Mouse (Mus musculus) spleen, adult 2 months (tissue): Measurements from ENCODE around the gene Gast. TPM values are rescaled to one million over a fixed set of nuclear protein-coding genes. Genes with fewer than 3 reads are reported as not detected.
"Not testable (repeated sequence)": the region's sequence is repeated elsewhere in the genome, so short reads cannot be mapped to it uniquely, and the experiment has no call there.

Source experiments
- DNase-seq, 2 experiments: peaks; one replicate each; pipeline versions ENCODE4 v3.0.0 to v3.0.0-alpha.2; 2012 to 2021; ENCODE audit warnings: low spot score in 2 of 2, low read depth in 1 of 2
- H3K27ac ChIP-seq: fragments of 200-500 bp; 2 replicates; pipeline ENCODE4 v1.5.1; 2012; ENCODE audit warnings: low read length, inconsistent platforms; ENCODE audit not compliant: insufficient read depth
- H3K27me3 ChIP-seq: fragments of 200-500 bp; 2 replicates; pipeline ENCODE4 v1.6.1; 2012; ENCODE audit warnings: mild to moderate bottlenecking, moderate library complexity, low read length, inconsistent platforms; ENCODE audit not compliant: control insufficient read depth, insufficient read depth
- H3K36me3 ChIP-seq: fragments of 200-500 bp; 2 replicates; pipeline ENCODE4 v1.6.1; 2012; ENCODE audit warnings: mild to moderate bottlenecking, low read length, inconsistent platforms; ENCODE audit not compliant: control insufficient read depth, insufficient read depth
- H3K4me1 ChIP-seq: fragments of 200-500 bp; 2 replicates; pipeline ENCODE4 v1.6.1; 2011; ENCODE audit warnings: inconsistent platforms; ENCODE audit not compliant: control insufficient read depth, insufficient read depth, insufficient read length
- H3K4me3 ChIP-seq: fragments of 200-500 bp; 2 replicates; pipeline ENCODE4 v1.5.1; 2011; ENCODE audit warnings: mild to moderate bottlenecking, inconsistent platforms; ENCODE audit not compliant: insufficient read depth, insufficient read length; ENCODE audit errors: extremely low read depth
- CTCF ChIP-seq: fragments of 200-500 bp; IDR thresholded peaks from 2 replicates; pipeline ENCODE4 v1.5.1; 2011; ENCODE audit warnings: mild to moderate bottlenecking, inconsistent platforms; ENCODE audit not compliant: insufficient read depth, insufficient read length, insufficient replicate concordance; ENCODE audit errors: extremely low read depth
- POLR2A ChIP-seq: fragments of 200-500 bp; IDR thresholded peaks from 2 replicates; pipeline ENCODE4 v1.6.1; 2011; ENCODE audit warnings: low read depth, low read length, inconsistent platforms
- WGBS: fragments of 180-500 bp; shearing (Covaris S2); methylation state at CpG from one replicate; pipeline ENCODE4 v1.1.7; 2018; 5-methylcytosine and 5-hydroxymethylcytosine counted together
- polyA plus RNA-seq: library from polyadenylated mRNA; depleted of rRNA; stranded (reverse); fragments of >200 nt; gene quantifications from 2 replicates; pipeline ENCODE4 v1.2.3, GENCODE M21; 2012

The Gast gene
- polyA plus RNA-seq, 1 experiment = not detected

DNA sequence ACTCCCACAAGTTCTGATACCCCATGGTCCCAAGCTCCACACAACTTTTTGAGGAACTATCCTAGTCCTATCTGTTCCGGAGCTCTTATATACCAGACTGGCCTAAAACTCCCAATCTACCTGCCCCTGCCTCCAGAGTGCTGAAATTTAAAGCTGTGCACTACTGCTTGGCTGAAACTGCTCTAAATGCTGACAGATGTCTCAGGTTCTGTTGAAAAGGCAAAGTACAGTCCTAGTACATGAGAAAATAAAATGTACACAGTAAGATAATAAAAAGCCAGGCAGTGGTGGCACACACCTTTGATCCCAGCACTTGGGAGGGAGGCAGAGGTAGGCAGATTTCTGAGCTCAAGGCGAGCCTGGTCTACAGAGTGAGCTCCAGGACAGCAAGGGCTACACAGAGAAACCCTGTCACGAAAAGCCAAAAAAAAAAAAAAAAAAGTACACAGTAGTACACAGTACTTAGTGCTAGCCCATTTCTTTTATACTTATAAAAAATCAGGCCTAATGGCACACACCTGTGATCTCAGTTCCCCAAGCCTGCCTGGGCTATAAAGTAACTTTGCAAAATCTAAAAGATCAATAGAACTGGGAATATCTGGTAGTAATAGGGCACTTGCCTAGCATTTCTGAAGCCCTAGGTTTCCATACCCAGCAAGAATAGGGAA is 11.5 kb upstream of the Gast start:
- H3K4me1 ChIP-seq = no peaks in the 10 kb centered on the region
- H3K36me3 ChIP-seq = peaks cover 14% of the 10 kb centered on the region
- H3K27ac ChIP-seq = no peak overlapping the region
- H3K4me3 ChIP-seq = no peak overlapping the region
- no peaks in the 10 kb centered on the region for H3K27me3 ChIP-seq
- no peak for DNase-seq
- WGBS = 86% methylated on average over 3 of the region's 3 CpGs
- TF ChIP-seq POLR2A (no peak), CTCF (no peak)

DNA sequence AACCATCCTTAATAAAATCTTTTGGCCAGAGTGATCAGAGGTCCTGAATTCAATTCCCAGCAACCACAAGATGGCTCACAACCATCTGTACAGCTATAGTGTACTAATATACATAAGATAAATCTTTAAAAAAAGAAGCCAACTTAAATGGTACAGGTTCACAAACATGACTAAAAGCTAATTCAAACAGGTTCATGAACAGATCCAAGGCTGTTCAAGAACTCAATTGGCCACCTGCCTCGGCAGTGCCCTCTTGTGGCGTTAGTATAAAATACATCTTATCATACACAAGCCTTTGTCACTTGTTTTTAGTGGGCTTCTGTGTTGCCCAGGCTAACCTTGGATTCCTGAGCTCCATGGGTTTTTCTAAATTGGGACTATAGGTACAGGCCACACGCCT is 10.6 kb upstream of the Gast start:
- no peak overlapping the region for H3K27ac ChIP-seq
- H3K36me3 ChIP-seq = peaks cover 14% of the 10 kb centered on the region
- DNase-seq = peak; percentile 41 to 53
- no peaks in the 10 kb centered on the region for H3K4me1 ChIP-seq
- WGBS = 26% methylated on average over 3 of the region's 3 CpGs
- no peak overlapping the region for H3K4me3 ChIP-seq
- TF ChIP-seq CTCF (peak; percentile 55; the same call in 1 of the 2 replicates), POLR2A (no peak)
- H3K27me3 ChIP-seq = no peaks in the 10 kb centered on the region

GRCm38 (mm10) chr11:100325062-100325629 is 9.1 kb upstream of the Gast start:
- TF ChIP-seq CTCF (no peak), POLR2A (no peak)
- H3K4me1 ChIP-seq = no peaks in the 10 kb centered on the region
- peak overlapping the region; percentile 34; the same call in 1 of the 2 replicates for H3K27ac ChIP-seq
- H3K4me3 ChIP-seq = no peak overlapping the region
- WGBS = 82% methylated on average over 11 of the region's 11 CpGs
- DNase-seq = no peak
- peaks cover 14% of the 10 kb centered on the region for H3K36me3 ChIP-seq
- H3K27me3 ChIP-seq = no peaks in the 10 kb centered on the region

- H3K36me3 ChIP-seq = peaks cover 3% of the 10 kb centered on the region
- no peak overlapping the region for H3K4me3 ChIP-seq
- TF ChIP-seq CTCF (no peak), POLR2A (no peak)
- no peaks in the 10 kb centered on the region for H3K27me3 ChIP-seq
- H3K4me1 ChIP-seq = no peaks in the 10 kb centered on the region
- WGBS = 88% methylated on average over 11 of the region's 11 CpGs
- no peak for DNase-seq
- no peak overlapping the region for H3K27ac ChIP-seq
Measured at GRCm38 (mm10) chr11:100327316-100327715, 6.9 kb upstream of the Gast start.

- Histone ChIP-seq H3K27ac (no peak overlapping the region), H3K4me3 (no peak overlapping the region), H3K36me3 (no peaks in the 10 kb centered on the region), H3K4me1 (no peaks in the 10 kb centered on the region), H3K27me3 (no peaks in the 10 kb centered on the region)
- DNase-seq = no peak
- no peak for TF ChIP-seq POLR2A
- WGBS = 50% methylated on average over 6 of the region's 6 CpGs
Measured at GRCm38 (mm10) chr11:100327761-100328160, 6.4 kb upstream of the Gast start.

DNA sequence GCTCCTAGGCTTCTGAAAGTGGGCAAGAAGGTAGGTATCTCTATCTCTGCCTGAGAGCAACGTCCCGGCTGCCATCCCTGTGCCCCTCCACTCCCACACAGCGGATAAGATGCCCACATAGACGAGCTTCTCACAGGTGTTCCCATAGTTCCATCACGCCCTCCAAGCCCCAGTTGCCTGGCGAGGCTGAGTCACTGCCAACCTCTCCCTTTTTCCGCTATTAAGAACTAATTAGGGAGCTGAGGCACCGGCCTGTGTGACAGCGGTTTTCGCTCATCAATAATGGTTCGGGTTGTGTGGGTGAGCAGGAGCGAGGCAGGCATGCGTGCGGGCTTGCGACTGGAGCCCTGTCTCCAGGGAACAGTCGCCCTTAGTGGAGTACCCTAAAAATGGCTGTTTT is 4.0 kb upstream of the Gast start:
- 82% methylated on average over 16 of the region's 16 CpGs for WGBS
- H3K27ac ChIP-seq = no peak overlapping the region
- no peak for TF ChIP-seq CTCF
- TF ChIP-seq POLR2A = no peak

DNA sequence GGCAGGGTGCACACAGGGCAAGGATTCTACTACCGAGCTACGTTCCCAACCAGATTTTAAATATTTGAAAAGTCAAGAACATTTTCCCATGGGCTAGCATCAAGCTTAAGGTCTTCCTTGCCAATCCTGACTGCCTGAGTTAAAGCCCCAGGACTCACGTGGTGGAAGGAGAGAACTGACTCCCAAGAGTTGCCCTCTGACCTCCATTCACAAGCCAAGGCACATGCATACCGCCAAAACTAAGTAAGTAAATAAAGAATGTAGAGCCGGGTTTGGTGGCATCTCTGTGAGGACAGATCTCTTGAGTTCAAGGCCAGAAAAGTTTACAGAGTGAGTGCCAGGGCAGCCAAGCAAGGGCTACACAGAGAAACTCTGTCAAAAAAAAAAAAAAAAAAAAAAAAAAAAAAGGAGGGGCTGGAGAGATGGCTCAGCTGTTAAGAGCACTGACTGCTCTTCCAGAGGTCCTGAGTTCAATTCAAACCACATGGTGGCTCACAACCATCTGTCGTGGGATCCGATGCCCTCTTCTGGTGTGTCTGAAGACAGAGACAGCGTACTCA is 3.3 kb upstream of the Gast start:
- 73% methylated on average over 8 of the region's 8 CpGs for WGBS
- not testable (repeated sequence) for H3K27me3 ChIP-seq, H3K4me1 ChIP-seq, H3K4me3 ChIP-seq, H3K36me3 ChIP-seq, H3K27ac ChIP-seq, DNase-seq

More for the DNA sequence above, 4.0 kb upstream of the Gast start:
- Histone ChIP-seq H3K27me3 (no peaks in the 10 kb centered on the region), H3K36me3 (no peaks in the 10 kb centered on the region), H3K4me3 (no peak overlapping the region), H3K4me1 (no peaks in the 10 kb centered on the region)
- DNase-seq = no peak
